Mouse (Mus musculus): ENCODE results near the gene Edar.

Gene Edar

GRCm38 (mm10) chr10:58648787-58649186, 26.7 kb downstream of the Edar start:
- no peak for DNase-seq

GRCm38 (mm10) chr10:58644671-58645070, 30.8 kb downstream of the Edar start:
- no peak for DNase-seq

- peak; percentile 38 for DNase-seq
These were observed 31.3 kb downstream of the Edar start for GRCm38 (mm10) chr10:58644194-58644593.

- DNase-seq, result no peak
These were observed 32.5 kb downstream of the Edar start for GRCm38 (mm10) chr10:58643001-58643400.

- no peak for DNase-seq
These were observed 33.8 kb downstream of the Edar start for GRCm38 (mm10) chr10:58641631-58642030.

- no peak for DNase-seq
These were observed 34.7 kb downstream of the Edar start for GRCm38 (mm10) chr10:58640446-58641400.

DNA sequence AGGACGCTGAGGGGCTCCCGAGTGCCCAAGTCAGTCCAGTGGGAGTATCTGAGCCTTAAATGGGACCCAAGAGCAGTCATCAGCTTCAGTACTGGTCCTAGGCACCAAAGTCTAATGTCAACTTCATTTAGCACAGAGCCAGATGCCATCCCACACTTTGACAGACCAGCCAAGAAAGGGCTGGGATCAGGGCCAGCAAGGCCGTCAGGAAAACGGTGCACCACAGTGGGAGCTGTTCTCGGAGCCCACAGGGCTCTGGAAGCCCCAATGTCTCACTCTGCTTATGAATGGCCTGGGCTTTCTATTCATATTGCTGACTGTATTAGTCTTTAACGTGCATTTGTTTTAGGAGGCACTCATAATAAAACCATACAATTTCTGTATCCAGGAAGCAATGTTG, 36.2 kb downstream of the Edar start:
- DNase-seq, result no peak

DNA sequence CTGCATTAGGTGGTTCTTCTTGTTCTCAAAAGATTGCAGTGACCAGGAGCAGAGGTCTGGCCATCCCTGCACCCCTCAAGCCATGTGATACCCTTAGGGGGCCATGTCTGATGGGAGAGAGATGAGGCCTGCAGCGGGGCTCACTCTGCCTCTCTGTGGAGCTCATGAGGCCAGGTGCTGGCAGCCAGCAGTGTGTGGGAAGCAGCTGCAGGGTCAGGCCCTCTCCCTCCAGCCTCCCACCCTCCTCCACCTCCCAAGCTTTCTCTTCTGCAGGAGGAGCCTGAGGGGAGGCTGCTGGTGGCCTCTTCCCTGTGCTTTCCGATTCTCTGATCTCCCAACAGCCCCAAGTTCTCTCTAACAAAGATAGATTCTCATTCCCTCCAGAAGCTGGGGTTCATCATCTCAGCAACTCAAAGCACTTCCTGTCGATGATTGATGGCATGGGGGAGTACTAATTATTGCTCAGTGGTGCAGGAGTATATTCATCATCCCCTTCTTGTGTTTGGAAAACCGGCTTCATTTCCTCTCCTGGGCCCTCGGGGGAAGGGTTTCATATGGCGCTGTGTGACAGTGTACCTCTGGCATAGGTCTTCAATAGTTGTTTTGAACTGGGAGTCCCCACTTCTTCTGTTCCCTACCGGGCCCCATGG, 38.9 kb downstream of the Edar start:
- DNase-seq, result no peak

DNA sequence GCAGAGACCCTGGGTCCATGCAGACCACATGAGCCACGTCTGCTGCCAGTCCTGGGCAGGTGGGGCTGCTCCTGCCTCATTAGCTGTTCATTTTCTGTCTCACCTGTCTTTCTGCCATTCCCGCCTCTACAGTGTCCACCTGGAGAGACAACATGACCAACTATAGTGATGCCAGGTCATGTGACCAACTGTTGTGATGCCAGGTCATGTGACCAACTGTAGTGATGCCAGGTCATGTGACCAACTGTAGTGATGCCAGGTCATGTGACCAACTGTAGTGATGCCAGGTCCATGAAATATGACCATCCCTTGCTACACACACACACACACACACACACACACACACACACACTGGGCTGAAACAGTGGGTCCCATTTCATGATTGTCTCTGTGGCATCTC, 41.9 kb downstream of the Edar start:
- DNase-seq, result no peak

- no peak for DNase-seq
These were observed 47.9 kb downstream of the Edar start for GRCm38 (mm10) chr10:58627569-58627968.

DNA sequence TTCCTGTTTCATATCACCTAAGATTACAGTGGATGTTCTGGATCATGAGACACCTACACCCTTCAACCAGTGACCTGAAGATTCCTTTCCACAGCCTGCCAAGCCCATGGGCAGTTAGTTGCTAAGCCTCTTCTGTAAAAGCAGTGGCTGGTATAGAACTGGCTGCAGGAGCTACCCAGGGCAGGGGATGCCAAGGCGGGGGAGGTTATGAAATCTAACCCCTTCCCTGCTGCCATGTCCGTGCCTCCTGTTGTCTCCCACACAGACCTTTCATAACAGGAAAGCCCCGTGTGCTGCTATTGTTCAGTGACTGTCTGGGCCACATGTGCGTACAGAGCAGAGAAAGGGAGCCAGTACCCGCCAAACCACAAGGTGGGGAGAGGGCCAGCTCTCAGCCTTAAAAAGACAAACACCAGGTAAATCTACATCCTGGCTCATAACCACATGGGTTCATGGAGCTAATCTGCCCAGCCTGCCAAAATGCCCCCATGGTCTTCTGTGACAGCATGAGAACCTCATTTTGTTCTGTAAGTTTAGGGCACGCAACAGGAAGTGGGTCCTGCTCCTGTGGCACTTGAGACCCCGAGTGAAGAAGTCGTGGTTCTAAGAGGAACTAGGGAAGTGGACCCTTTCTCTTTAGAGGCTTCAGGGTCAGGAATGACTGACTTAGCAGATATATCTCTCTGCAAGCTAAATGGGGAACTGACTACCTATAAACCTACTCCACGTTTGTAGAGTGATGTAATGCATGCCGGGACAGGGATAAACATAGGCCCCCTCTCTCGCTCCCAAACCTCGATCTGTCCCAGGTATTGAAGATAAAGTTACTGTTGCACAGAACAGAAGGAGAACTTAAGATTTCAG, 50.4 kb downstream of the Edar start:
- no peak for DNase-seq

GRCm38 (mm10) chr10:58619266-58619665, 56.2 kb downstream of the Edar start:
- peak; percentile 13 for DNase-seq

GRCm38 (mm10) chr10:58618501-58619216, 56.8 kb downstream of the Edar start:
- peak; percentile 72 for DNase-seq

DNA sequence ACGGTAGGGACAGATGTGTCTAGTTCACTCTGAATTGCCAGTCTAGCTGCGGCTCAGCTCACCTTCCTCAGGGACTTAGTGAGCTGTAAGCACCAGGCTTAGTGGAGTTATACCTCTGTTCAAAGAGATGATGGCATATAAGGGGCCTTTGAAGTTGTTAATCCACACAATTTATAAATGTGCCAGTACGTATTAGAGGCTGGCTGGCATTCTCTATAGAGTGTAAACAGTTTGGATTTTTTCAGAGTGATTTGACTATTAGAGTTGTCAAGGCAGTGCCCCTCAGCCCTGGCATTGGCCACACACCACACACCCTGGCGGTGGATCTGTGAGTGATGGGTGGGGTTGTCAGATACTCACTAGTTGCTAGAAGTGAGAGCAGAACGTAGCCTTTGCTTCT, 58.9 kb downstream of the Edar start:
- DNase-seq, result no peak

DNA sequence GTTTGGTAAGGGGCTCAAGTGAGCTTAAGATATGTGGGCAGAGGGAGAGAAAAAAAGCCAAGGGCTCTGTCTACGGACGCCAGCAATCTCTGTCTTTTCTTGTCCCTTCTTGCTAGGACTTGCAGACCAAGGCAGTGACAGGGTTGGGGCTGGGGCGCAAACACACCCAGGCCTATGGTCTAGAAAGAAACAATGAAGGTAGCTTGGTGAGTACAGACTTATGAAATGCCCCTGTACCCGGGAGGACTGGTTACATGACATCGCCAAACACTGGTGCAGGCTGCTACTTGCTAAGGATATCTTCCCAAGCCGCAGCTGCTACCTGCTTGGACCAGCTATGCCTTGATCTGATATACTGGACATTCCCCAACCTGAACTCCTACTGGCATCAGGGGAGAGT, 60.9 kb downstream of the Edar start:
- DNase-seq, result no peak

GRCm38 (mm10) chr10:58610484-58611261, 64.8 kb downstream of the Edar start:
- no peak for DNase-seq

- no peak for DNase-seq
These were observed 66.6 kb downstream of the Edar start for GRCm38 (mm10) chr10:58608858-58609257.

DNA sequence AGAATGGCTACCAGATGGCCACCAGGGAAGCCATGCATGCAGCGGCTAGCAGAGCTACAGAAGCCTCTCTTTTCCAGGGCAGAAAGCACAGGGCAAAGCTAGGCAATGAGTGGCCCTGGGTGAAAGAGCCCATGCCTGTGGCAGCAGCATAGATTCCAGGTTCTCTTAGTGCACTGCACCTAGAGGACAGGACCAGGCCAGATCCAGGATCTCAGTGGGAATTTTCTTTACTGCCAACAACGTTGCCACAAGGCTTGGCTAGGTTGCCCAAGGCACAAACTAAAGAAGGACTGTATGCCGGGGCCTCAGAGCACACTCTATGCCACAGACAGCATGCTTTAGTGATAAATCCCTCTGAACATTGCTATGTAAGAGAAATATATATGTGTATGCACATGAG, 69.1 kb downstream of the Edar start:
- DNase-seq, result no peak

GRCm38 (mm10) chr10:58604779-58605178, 70.7 kb downstream of the Edar start:
- DNase-seq, result peak; percentile 37

DNA sequence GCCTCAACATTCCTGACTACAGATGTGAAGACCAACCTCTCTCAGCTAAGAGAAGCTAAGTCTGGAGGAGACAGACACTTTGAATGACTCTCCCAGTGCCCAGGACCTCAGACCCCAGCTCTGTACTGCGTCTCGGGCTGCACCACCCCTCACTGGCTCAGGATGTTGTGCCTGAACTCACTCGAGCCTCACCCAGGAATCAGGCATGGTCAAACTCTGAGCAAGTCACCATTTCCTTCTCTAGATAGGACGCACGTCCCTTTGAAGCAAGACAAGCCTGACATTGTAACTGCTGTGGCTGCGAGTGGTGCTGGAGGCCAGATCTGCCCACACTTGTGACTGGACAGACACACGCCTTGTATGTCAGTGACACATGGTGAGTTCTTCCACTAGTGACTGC, 73.5 kb downstream of the Edar start:
- DNase-seq, result no peak

DNA sequence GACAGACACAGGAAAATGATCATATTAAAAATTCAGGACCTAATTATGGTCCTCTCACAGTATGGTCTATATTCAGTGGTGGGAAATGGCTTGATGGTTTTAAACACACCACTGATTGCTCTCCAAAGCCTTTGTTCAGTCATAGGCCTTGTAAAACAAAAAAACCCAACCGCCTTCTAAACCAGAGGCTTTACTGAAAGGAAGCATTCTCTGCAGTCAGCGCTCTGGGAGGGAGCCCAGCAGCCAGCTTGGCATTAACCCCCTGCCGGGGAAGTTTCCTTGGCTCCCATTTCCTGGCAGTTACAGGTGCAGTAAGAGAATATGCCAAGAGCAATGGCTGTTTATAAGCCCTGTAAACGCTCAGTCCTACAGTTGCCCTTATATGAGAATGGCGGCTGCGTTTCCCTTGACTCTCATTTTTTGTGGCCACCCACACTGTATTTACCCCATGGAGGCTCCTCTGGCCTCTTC, 74.0 kb downstream of the Edar start:
- peak; percentile 53 for DNase-seq

DNA sequence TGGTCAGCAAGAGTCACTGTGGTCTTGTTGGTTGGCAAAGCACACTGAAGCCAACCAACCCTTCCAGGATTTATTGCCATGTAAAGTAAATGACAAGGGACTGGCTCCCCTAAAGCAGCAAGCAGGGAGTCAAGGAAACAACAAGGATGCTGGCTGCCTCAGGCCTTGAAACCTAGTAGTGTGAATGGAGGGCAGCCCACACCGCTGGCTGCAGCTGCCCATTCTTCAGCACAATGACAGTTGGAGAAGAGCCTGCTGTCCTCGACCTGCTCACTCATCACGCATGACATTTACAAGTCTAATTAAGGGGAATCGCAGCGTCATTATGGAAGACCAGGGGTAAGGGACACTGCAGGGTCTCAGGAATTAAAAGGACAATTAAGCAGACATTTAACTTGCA, 74.5 kb downstream of the Edar start:
- DNase-seq, result no peak

Measured in cerebellum, adult 8-10 months (tissue).